Mouse (Mus musculus) lung, adult 10 weeks (tissue): ENCODE data around the gene Ogfr. TPM values are rescaled to one million over a fixed set of nuclear protein-coding genes. Genes with fewer than 3 reads are reported as not detected.

Experiments used
- polyA plus RNA-seq: library from polyadenylated mRNA; stranded (reverse); fragments of 350-450 nt; fragmentation: Illumina TruSeq; extraction: RNeasy Lipid Tissue Mini Kit (QIAGEN cat#74804); gene quantifications from one replicate; pipeline ENCODE4 v1.2.3, GENCODE M21; 2014; ENCODE audit warnings: low read depth, low replicate concordance; ENCODE audit not compliant: insufficient read depth

Ogfr gene
- 37.8 TPM for polyA plus RNA-seq

GRCm38 (mm10) chr2:180589123-180589831 is at the start of gene Ogfr:
Gene Ogfr, plus strand, starts transcription at chr2:180589245.

GRCm38 (mm10) chr2:180581002-180581401 is 8.0 kb upstream of the Ogfr start, which contains the start of gene Mrgbp:
Gene Mrgbp, plus strand, starts transcription at chr2:180581304.

GRCm38 (mm10) chr2:180597490-180597889 is 8.4 kb downstream of the Ogfr start, which contains the start of gene Col9a3:
Gene Col9a3, plus strand, starts transcription at chr2:180597790.

GRCm38 (mm10) chr2:180642555-180643260 is 53.7 kb downstream of the Ogfr start, which contains the start of gene Tcfl5:
Gene Tcfl5, minus strand, starts transcription at chr2:180642708.

Other genes starting within 250 kb of the Ogfr start
- gene Slco4a1, start 133.0 kb upstream of the Ogfr start, polyA plus RNA-seq = 0.85 TPM
- gene Ntsr1, start 89.3 kb upstream of the Ogfr start, polyA plus RNA-seq = not detected
- 13.8 TPM for gene Mrgbp, start 7.9 kb upstream of the Ogfr start, polyA plus RNA-seq
- gene Col9a3, start 8.5 kb downstream of the Ogfr start, polyA plus RNA-seq = 1.1 TPM
- gene Tcfl5, start 53.5 kb downstream of the Ogfr start, polyA plus RNA-seq = not detected
- gene Dido1, start 120.8 kb downstream of the Ogfr start, polyA plus RNA-seq = 6.5 TPM
- gene Gid8, start 120.9 kb downstream of the Ogfr start, polyA plus RNA-seq = 32.2 TPM
- gene Slc17a9, start 136.0 kb downstream of the Ogfr start, polyA plus RNA-seq = 2.8 TPM
- not detected for gene Bhlhe23, start 187.7 kb downstream of the Ogfr start, polyA plus RNA-seq